Mouse (Mus musculus): Measurements from ENCODE around the gene D130052B06Rik. TPM values are rescaled to one million over a fixed set of nuclear protein-coding genes. Genes with fewer than 3 reads are reported as not detected.

The D130052B06Rik gene
- not detected in 2 replicates for polyA plus RNA-seq (2015; fragmentation: Nextera tagmentation; extraction: Ambion mirVana)

DNA sequence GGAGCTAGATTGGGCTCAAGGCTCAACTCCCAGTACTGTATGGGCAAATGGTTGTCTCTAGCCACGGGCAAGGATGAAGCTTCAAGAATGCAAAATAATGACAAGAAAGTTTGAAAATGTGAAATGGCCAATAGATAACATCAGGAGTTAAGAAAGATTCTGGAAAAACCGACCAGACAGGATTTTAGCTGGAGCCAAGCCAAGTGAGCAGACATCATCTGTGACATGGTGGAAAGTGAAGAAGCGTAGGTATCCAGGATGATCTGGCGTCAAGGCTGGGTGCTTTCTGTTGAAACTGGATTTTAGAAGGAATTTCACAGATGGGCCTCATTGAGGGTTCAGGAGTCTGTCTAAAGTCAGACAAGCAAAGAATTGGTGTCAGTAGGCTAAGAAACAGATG lies at the start of gene D130052B06Rik:
D130052B06Rik (plus strand) TSS at position 317 of the 400 bp plus-strand sequence.
- Histone ChIP-seq H3K36me3 (no peaks in the 10 kb centered on the region), H3K4me2 (replicated peaks) (no peak within 1 kb of the TSS), H3K4me3 (replicated peaks) (no peak within 1 kb of the TSS), H3K27me3 (no peaks in the 10 kb centered on the region), H3K9me3 (replicated peaks) (no peaks in the 10 kb centered on the region), H3K27ac (replicated peaks) (no peak within 1 kb of the TSS), H3K4me1 (no peaks in the 10 kb centered on the region), H3K9ac (no peak within 1 kb of the TSS)
- 58% methylated on average over 4 of the region's 4 CpGs for WGBS
- ATAC-seq (ENCODE audit: insufficient number of reproducible peaks, low FRiP score, low TSS enrichment, low read depth): no peak

DNA sequence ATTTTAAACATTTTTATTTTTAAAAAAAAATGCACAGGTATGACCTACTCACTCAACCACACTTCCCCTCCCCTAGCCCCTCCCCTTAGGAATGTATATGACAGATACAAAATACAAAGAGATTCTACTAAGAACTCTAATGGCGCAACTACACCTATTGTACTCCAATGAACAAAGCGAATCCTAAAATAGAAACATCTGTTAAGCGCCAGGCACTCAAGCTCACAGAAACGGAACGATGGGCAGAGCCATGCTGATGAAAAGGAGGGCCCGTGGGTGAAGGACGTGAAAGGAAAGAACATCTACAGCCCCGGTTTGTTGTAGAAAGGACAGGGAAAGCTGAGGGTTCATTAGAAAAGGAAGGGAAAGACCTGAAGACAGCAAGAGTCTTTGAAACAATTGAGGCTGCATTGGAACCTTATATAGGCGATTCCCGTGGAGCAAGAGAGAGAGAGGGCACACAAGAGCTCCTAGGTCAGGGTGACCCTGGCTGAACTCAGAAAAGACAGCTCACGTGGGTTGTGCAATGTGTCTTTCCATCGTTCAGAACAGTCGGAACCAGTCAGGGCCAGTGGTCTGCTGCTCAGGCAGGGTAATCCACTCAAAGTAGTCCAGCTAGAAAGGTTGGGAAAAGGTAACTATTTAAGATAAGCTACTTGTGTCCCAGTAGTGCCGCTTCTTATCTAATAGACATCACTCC lies 48.1 kb upstream of the D130052B06Rik start:
- Histone ChIP-seq H3K4me3 (replicated peaks) (no peak overlapping the region), H3K4me2 (replicated peaks) (no peak overlapping the region), H3K27me3 (no peaks in the 10 kb centered on the region), H3K9me3 (replicated peaks) (no peaks in the 10 kb centered on the region), H3K4me1 (no peaks in the 10 kb centered on the region), H3K36me3 (no peaks in the 10 kb centered on the region), H3K9ac (no peak overlapping the region), H3K27ac (replicated peaks) (no peak overlapping the region)
- 72% methylated on average over 14 of the region's 14 CpGs for WGBS
- no peak for ATAC-seq (ENCODE audit: insufficient number of reproducible peaks, low FRiP score, low TSS enrichment, low read depth)

DNA sequence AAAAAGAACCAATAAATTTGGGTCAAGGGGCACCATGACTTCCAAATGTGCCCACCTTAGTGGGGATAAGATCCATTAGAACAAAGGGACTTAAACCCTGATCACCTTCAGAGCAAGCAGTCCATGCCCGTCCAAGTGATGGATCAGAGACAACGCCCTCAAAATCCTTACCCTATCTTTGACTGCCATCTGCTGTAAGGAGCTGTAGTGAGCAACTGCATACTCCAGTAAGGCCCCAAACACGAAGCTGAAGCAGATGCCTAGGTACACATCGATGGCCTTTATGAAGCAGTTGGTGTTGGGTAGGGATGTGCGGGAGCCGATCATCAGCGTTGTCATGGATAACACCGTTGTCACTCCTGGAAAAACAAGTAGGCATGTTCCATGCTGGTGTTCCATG lies 45.0 kb upstream of the D130052B06Rik start:
- no peaks in the 10 kb centered on the region for H3K27me3 ChIP-seq
- ATAC-seq (ENCODE audit: insufficient number of reproducible peaks, low FRiP score, low TSS enrichment, low read depth): no peak
- H3K36me3 ChIP-seq: no peaks in the 10 kb centered on the region
- no peak overlapping the region for H3K4me3 ChIP-seq (replicated peaks)
- WGBS: 71% methylated on average over 8 of the region's 8 CpGs
- H3K4me1 ChIP-seq: no peaks in the 10 kb centered on the region
- H3K27ac ChIP-seq (replicated peaks): no peak overlapping the region
- no peak overlapping the region for H3K9ac ChIP-seq
- H3K9me3 ChIP-seq (replicated peaks): no peaks in the 10 kb centered on the region
- no peak overlapping the region for H3K4me2 ChIP-seq (replicated peaks)

GRCm38 (mm10) chr11:33563921-33564320 lies 35.2 kb upstream of the D130052B06Rik start:
- Histone ChIP-seq H3K4me3 (replicated peaks) (no peak overlapping the region), H3K27ac (replicated peaks) (0 out of 2 replicates have a peak overlapping the region, but pooled peaks have one; percentile 51), H3K27me3 (no peaks in the 10 kb centered on the region), H3K9me3 (replicated peaks) (no peaks in the 10 kb centered on the region), H3K4me1 (no peaks in the 10 kb centered on the region), H3K9ac (no peak overlapping the region), H3K4me2 (replicated peaks) (no peak overlapping the region), H3K36me3 (no peaks in the 10 kb centered on the region)
- 0 out of 2 replicates have a peak, but pooled peaks have one; percentile 15 for ATAC-seq (ENCODE audit: insufficient number of reproducible peaks, low FRiP score, low TSS enrichment, low read depth)
- WGBS: 52% methylated on average over 2 of the region's 2 CpGs

DNA sequence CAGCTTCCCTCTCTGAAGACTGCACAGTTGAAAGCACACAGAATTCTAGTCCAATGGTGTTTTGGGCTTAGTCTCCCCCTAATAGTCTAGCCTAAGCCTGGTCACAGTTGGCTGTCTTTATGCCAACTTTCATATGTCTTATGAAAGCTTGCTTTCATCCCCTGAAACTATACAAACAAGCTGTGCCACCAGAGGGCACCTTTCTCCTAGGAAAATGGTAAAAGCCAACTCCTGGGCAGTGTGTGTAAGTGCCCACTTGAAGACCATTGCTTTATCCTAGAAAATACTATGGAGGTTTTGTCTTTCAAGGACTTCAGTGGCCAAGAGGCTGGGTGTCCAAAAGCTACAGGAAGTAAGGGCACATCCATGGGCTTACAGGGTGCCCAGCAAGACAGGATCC lies 28.7 kb upstream of the D130052B06Rik start:
- no peak for ATAC-seq (ENCODE audit: insufficient number of reproducible peaks, low FRiP score, low TSS enrichment, low read depth)
- Histone ChIP-seq H3K4me2 (replicated peaks) (no peak overlapping the region), H3K36me3 (no peaks in the 10 kb centered on the region), H3K4me3 (replicated peaks) (no peak overlapping the region), H3K27ac (replicated peaks) (no peak overlapping the region), H3K9ac (no peak overlapping the region), H3K27me3 (no peaks in the 10 kb centered on the region), H3K4me1 (no peaks in the 10 kb centered on the region), H3K9me3 (replicated peaks) (no peaks in the 10 kb centered on the region)

- H3K9me3 ChIP-seq (replicated peaks): no peaks in the 10 kb centered on the region
- no peaks in the 10 kb centered on the region for H3K4me1 ChIP-seq
- H3K4me3 ChIP-seq (replicated peaks): no peak overlapping the region
- no peak for ATAC-seq (ENCODE audit: insufficient number of reproducible peaks, low FRiP score, low TSS enrichment, low read depth)
- no peak overlapping the region for H3K9ac ChIP-seq
- H3K27me3 ChIP-seq: no peaks in the 10 kb centered on the region
- no peak overlapping the region for H3K27ac ChIP-seq (replicated peaks)
- H3K36me3 ChIP-seq: no peaks in the 10 kb centered on the region
- WGBS: 84% methylated on average over 3 of the region's 3 CpGs
- no peak overlapping the region for H3K4me2 ChIP-seq (replicated peaks)
These were observed 24.2 kb upstream of the D130052B06Rik start for GRCm38 (mm10) chr11:33574944-33575343.

- H3K4me3 ChIP-seq (replicated peaks): no peak within 1 kb of the TSS
These were observed 20.2 kb upstream of the D130052B06Rik start, which contains the start of gene Gabrp for GRCm38 (mm10) chr11:33578859-33579258. Gene Gabrp (minus strand): TSS chr11:33578959.

GRCm38 (mm10) chr11:33579621-33580020 lies 19.5 kb upstream of the D130052B06Rik start:
- Histone ChIP-seq H3K4me2 (replicated peaks) (no peak overlapping the region), H3K4me1 (no peaks in the 10 kb centered on the region), H3K9me3 (replicated peaks) (no peaks in the 10 kb centered on the region), H3K4me3 (replicated peaks) (no peak overlapping the region), H3K36me3 (no peaks in the 10 kb centered on the region), H3K9ac (no peak overlapping the region), H3K27me3 (no peaks in the 10 kb centered on the region), H3K27ac (replicated peaks) (no peak overlapping the region)
- 41% methylated on average over 3 of the region's 3 CpGs for WGBS
- no peak for ATAC-seq (ENCODE audit: insufficient number of reproducible peaks, low FRiP score, low TSS enrichment, low read depth)

More at GRCm38 (mm10) chr11:33578859-33579258, 20.2 kb upstream of the D130052B06Rik start, which contains the start of gene Gabrp:
- Histone ChIP-seq H3K4me2 (replicated peaks) (no peak within 1 kb of the TSS), H3K27me3 (no peaks in the 10 kb centered on the region), H3K9ac (no peak within 1 kb of the TSS), H3K27ac (replicated peaks) (no peak within 1 kb of the TSS), H3K36me3 (no peaks in the 10 kb centered on the region), H3K9me3 (replicated peaks) (no peaks in the 10 kb centered on the region), H3K4me1 (no peaks in the 10 kb centered on the region)
- 45% methylated on average over 6 of the region's 6 CpGs for WGBS
- no peak for ATAC-seq (ENCODE audit: insufficient number of reproducible peaks, low FRiP score, low TSS enrichment, low read depth)

DNA sequence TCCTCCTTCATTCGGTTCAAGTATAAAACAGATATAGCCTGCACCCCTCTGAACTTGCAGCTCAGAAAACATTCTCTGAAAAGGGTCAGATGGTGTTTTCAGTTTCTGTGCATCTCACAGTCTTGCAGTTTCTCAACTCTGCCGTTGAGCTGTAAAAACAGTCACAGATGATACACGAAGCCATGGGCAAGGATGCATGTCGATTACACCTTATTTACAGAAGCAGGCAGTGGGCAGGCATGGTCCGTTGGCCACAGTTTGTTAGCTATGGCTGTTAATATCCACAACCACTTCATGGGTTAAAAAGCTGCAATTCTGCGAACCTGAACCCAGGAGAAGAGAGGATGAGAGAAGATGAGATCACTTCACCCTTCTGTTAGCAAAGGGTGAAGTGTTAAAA lies 12.5 kb upstream of the D130052B06Rik start:
- ATAC-seq (ENCODE audit: insufficient number of reproducible peaks, low FRiP score, low TSS enrichment, low read depth): no peak
- Histone ChIP-seq H3K9me3 (replicated peaks) (no peaks in the 10 kb centered on the region), H3K4me1 (no peaks in the 10 kb centered on the region), H3K4me3 (replicated peaks) (no peak overlapping the region), H3K36me3 (no peaks in the 10 kb centered on the region), H3K27me3 (no peaks in the 10 kb centered on the region), H3K4me2 (replicated peaks) (no peak overlapping the region), H3K9ac (no peak overlapping the region), H3K27ac (replicated peaks) (no peak overlapping the region)
- 72% methylated on average over 6 of the region's 6 CpGs for WGBS

DNA sequence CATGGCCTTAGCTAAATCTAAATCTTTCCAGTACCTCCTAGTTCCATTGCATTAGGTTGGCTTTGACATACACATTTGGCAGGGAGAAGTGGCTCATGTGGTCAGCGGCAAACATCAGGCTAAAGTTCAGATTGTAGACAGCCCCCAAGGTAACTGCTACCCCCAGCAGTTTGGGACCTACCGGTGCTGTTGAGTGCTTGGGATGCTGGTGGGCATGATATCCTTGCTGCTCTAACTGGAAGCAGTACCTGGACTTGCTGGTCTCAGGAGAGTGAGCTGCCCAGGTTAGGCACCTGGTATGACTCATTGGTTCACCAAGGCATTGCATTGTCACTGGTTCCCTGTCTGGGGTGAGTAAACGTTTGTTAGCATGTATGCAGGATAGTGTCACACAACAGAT lies 8.3 kb upstream of the D130052B06Rik start:
- Histone ChIP-seq H3K27ac (replicated peaks) (no peak overlapping the region), H3K9me3 (replicated peaks) (no peaks in the 10 kb centered on the region), H3K4me3 (replicated peaks) (no peak overlapping the region), H3K27me3 (no peaks in the 10 kb centered on the region), H3K4me2 (replicated peaks) (no peak overlapping the region), H3K9ac (no peak overlapping the region), H3K4me1 (no peaks in the 10 kb centered on the region), H3K36me3 (no peaks in the 10 kb centered on the region)
- ATAC-seq (ENCODE audit: insufficient number of reproducible peaks, low FRiP score, low TSS enrichment, low read depth): no peak
- WGBS: 84% methylated on average over 3 of the region's 3 CpGs

- no peak for ATAC-seq (ENCODE audit: insufficient number of reproducible peaks, low FRiP score, low TSS enrichment, low read depth)
- no peak overlapping the region for H3K27ac ChIP-seq (replicated peaks)
- H3K9ac ChIP-seq: no peak overlapping the region
These were observed 6.3 kb upstream of the D130052B06Rik start for GRCm38 (mm10) chr11:33592826-33593225.

DNA sequence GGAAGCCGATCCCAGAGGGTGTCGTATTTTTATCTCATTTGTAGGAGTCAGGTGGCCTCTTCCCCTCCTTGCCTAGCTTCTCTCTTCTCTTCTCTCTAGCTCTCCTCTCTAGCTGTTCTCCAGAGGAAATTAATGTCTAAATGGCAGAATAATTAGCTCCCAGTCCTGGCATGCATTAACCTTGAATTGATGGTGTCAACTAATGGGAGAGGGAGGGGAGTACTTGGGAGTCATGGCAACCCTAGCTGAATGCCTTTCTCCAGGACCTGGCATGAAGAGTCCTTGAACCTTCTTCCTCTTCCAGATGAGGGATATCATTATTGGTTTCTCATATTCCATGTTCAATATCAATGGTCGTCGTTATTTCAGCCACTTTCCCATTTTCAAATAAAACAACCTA lies 2.4 kb upstream of the D130052B06Rik start:
- WGBS: 80% methylated on average over 4 of the region's 4 CpGs
- Histone ChIP-seq H3K36me3 (no peaks in the 10 kb centered on the region), H3K4me3 (replicated peaks) (no peak overlapping the region), H3K27ac (replicated peaks) (no peak overlapping the region), H3K9me3 (replicated peaks) (no peaks in the 10 kb centered on the region), H3K4me2 (replicated peaks) (no peak overlapping the region), H3K4me1 (no peaks in the 10 kb centered on the region), H3K27me3 (no peaks in the 10 kb centered on the region), H3K9ac (no peak overlapping the region)
- ATAC-seq (ENCODE audit: insufficient number of reproducible peaks, low FRiP score, low TSS enrichment, low read depth): no peak

More at GRCm38 (mm10) chr11:33592826-33593225, 6.3 kb upstream of the D130052B06Rik start:
- no peaks in the 10 kb centered on the region for H3K27me3 ChIP-seq
- H3K4me1 ChIP-seq: no peaks in the 10 kb centered on the region
- WGBS: 76% methylated on average over 4 of the region's 4 CpGs
- H3K36me3 ChIP-seq: no peaks in the 10 kb centered on the region
- no peak overlapping the region for H3K4me2 ChIP-seq (replicated peaks)
- H3K9me3 ChIP-seq (replicated peaks): no peaks in the 10 kb centered on the region
- no peak overlapping the region for H3K4me3 ChIP-seq (replicated peaks)

All from embryonic facial prominence, embryonic 15.5 days (tissue).